Mouse (Mus musculus) myocyte (in vitro differentiated cells): ENCODE results near the gene Ube2q1. TPM values are rescaled to one million over a fixed set of nuclear protein-coding genes. Genes with fewer than 3 reads are reported as not detected.
A peak's percentile ranks its signal among the peaks of the same experiment; 100 is the strongest.

Experiments
- H3K27me3 ChIP-seq: one replicate; pipeline ENCODE4 v1.6.1; 2011; ENCODE audit not compliant: control insufficient read depth, insufficient read depth, insufficient read length
- H3K36me3 ChIP-seq: one replicate; pipeline ENCODE4 v1.6.1; 2011; ENCODE audit not compliant: control insufficient read depth, insufficient read depth
- H3K4me2 ChIP-seq: one replicate; pipeline ENCODE4 v1.6.1; 2011; ENCODE audit warnings: low read depth, control low read depth
- H3K4me3 ChIP-seq: one replicate; pipeline ENCODE4 v1.5.1; 2011; ENCODE audit warnings: mild to moderate bottlenecking, control low read depth, moderate library complexity
- H3K79me2 ChIP-seq: one replicate; pipeline ENCODE4 v1.6.1; 2011; ENCODE audit not compliant: control insufficient read depth, insufficient read depth
- H3ac ChIP-seq: one replicate; pipeline ENCODE4 v1.6.1; 2011; ENCODE audit not compliant: control insufficient read depth, insufficient read length
- CEBPB ChIP-seq: IDR thresholded peaks from 2 replicates; pipeline ENCODE4 v1.6.1; 2011; ENCODE audit warnings: mild to moderate bottlenecking, moderate library complexity; ENCODE audit not compliant: poor library complexity, insufficient read depth, severe bottlenecking
- E2F4 ChIP-seq: IDR thresholded peaks from one replicate; pipeline ENCODE4 v1.6.1; 2011; ENCODE audit warnings: mild to moderate bottlenecking, control low read depth, moderate library complexity; ENCODE audit not compliant: insufficient read depth
- MAX ChIP-seq: IDR thresholded peaks from one replicate; pipeline ENCODE4 v1.6.1; 2011; ENCODE audit warnings: low read depth, mild to moderate bottlenecking, control low read depth
- MYOD1 ChIP-seq, 3 experiments: IDR thresholded peaks; one replicate each; pipeline ENCODE4 v1.6.1; 2011; ENCODE audit warnings: control low read depth in 2 of 3, low read depth in 2 of 3, mild to moderate bottlenecking in 2 of 3, moderate library complexity in 1 of 3; ENCODE audit not compliant: insufficient read length in 2 of 3, control insufficient read depth in 1 of 3
- MYOG ChIP-seq, 3 experiments: IDR thresholded peaks; one replicate each; pipeline ENCODE4 v1.6.1; 2011; ENCODE audit warnings: control low read depth in 2 of 3, low read depth in 2 of 3, mild to moderate bottlenecking in 2 of 3; ENCODE audit not compliant: insufficient read length in 2 of 3, control insufficient read depth in 1 of 3, insufficient read depth in 1 of 3
- POLR2A ChIP-seq: IDR thresholded peaks from one replicate; pipeline ENCODE4 v1.6.1; 2011; ENCODE audit warnings: low read depth, mild to moderate bottlenecking, control low read depth, moderate library complexity; ENCODE audit not compliant: insufficient read length
- POLR2AphosphoS2 ChIP-seq: IDR thresholded peaks from one replicate; pipeline ENCODE4 v1.6.1; 2011; ENCODE audit warnings: low read depth, control low read depth; ENCODE audit not compliant: insufficient read length
- REST ChIP-seq: IDR thresholded peaks from one replicate; pipeline ENCODE4 v1.6.1; 2011; ENCODE audit warnings: mild to moderate bottlenecking, control low read depth, moderate library complexity; ENCODE audit not compliant: insufficient read depth, insufficient read length
- SRF ChIP-seq: IDR thresholded peaks from one replicate; pipeline ENCODE4 v1.6.1; 2011; ENCODE audit warnings: low read depth; ENCODE audit not compliant: control insufficient read depth, insufficient read length
- TCF12 ChIP-seq: IDR thresholded peaks from one replicate; pipeline ENCODE4 v1.6.1; 2011; ENCODE audit warnings: mild to moderate bottlenecking, control low read depth; ENCODE audit not compliant: poor library complexity, insufficient read depth, severe bottlenecking
- TCF3 ChIP-seq: IDR thresholded peaks from one replicate; pipeline ENCODE4 v1.6.1; 2011; ENCODE audit warnings: low read depth, control low read depth; ENCODE audit not compliant: insufficient read length
- USF1 ChIP-seq: IDR thresholded peaks from one replicate; pipeline ENCODE4 v1.6.1; 2011; ENCODE audit warnings: low read depth, mild to moderate bottlenecking, control low read depth, moderate library complexity
- polyA plus RNA-seq: library from polyadenylated mRNA; unstranded; fragments of >200 nt; fragmentation: generic; extraction: Trizol; gene quantifications from one replicate; pipeline ENCODE4 v1.2.1, GENCODE M21; 2012; ENCODE audit warnings: missing spikeins

Gene Ube2q1
- polyA plus RNA-seq, 1 experiment, result 39.8 TPM

DNA sequence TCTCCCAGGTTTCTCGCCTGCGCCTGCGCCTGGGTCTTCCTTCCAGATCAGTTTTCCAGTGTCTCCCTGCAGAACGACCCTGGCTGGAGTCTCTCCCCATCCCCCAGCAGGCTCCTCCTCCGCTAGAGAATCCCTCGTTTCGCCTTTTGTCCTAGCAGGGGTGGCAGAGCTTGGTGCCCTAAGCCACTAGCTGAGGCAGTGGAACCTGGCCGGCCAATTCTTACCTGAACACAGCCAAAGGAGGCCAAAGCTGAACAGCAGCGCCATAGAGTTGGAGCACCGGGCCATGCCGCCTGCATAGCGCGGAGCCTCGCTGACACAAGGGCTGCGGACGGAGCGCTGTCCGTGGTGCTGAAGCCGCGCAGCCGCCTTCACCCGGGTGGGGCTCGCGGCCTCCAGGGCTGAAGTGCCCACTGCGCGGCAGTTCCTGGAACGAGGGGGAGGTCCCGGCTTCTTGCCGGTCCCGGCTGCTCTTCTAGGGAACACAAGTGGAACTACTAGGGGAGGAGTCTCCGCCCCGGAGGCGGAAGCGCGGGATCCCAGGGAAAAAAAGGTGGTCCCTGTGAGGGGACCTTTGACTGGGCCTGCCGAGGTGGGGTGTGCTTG is 9.2 kb upstream of the Ube2q1 start, which contains the start of gene Chrnb2:
TSS of gene Chrnb2 (minus strand) at position 514 of the 606 bp plus-strand sequence.
- Histone ChIP-seq H3K79me2 (no peaks in the 10 kb centered on the region), H3K36me3 (no peaks in the 10 kb centered on the region), H3K4me3 (no peak within 1 kb of the TSS), H3K4me2 (no peak within 1 kb of the TSS), H3ac (no peak within 1 kb of the TSS), H3K27me3 (peaks cover 32% of the 10 kb centered on the region)
- no peak for TF ChIP-seq TCF3
- no peak for TF ChIP-seq CEBPB
- no peak for TF ChIP-seq POLR2AphosphoS2
- TF ChIP-seq SRF, result no peak
- peak; percentile 96 for TF ChIP-seq REST
- TF ChIP-seq TCF12, result no peak
- TF ChIP-seq E2F4, result no peak
- peak in 1 of 3 experiments; percentile 2 for TF ChIP-seq MYOD1 (IDR thresholded peaks at IDR 0.05; ENCODE audit: control insufficient read depth in 1 of 3, insufficient read length in 2 of 3, low read depth in 2 of 3)
- peak in 1 of 3 experiments; percentile 4 for TF ChIP-seq MYOG (IDR thresholded peaks at IDR 0.05; ENCODE audit: control insufficient read depth in 1 of 3, insufficient read depth in 1 of 3, insufficient read length in 2 of 3, low read depth in 2 of 3)
- TF ChIP-seq MAX, result no peak
- TF ChIP-seq POLR2A, result no peak
- no peak for TF ChIP-seq USF1

DNA sequence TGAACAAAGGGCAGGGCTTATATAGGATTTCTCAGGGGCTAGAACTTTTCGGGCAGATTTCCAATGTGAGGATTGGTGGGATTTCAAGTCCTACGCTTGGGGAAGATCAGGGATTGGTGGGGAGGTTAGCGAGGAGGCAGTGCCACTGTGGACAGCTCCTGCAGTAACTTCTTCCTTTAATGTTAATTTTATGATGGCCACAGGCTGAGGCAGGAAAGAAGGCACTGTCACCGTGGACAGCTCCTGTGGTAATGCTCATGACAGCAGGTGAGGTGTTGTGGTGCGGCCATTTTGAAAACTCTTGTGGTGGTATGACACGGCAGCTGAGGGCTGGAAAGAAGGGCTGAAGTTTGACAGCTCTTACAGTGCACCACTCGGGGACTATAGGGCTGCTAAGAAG is 3.8 kb upstream of the Ube2q1 start:
- Histone ChIP-seq H3K4me2 (no peak overlapping the region), H3ac (no peak overlapping the region), H3K36me3 (no peaks in the 10 kb centered on the region), H3K27me3 (no peaks in the 10 kb centered on the region), H3K79me2 (peaks cover 18% of the 10 kb centered on the region), H3K4me3 (no peak overlapping the region)
- TF ChIP-seq E2F4, result no peak
- no peak for TF ChIP-seq USF1
- no peak for TF ChIP-seq SRF
- TF ChIP-seq MYOD1 (IDR thresholded peaks at IDR 0.05; ENCODE audit: control insufficient read depth in 1 of 3, insufficient read length in 2 of 3, low read depth in 2 of 3), result peak in 2 of 3 experiments; percentile 16 to 32
- TF ChIP-seq TCF3, result no peak
- no peak for TF ChIP-seq CEBPB
- no peak for TF ChIP-seq MAX
- TF ChIP-seq POLR2A, result no peak
- no peak for TF ChIP-seq MYOG (IDR thresholded peaks at IDR 0.05; ENCODE audit: control insufficient read depth in 1 of 3, insufficient read depth in 1 of 3, insufficient read length in 2 of 3, low read depth in 2 of 3)
- TF ChIP-seq REST, result peak; percentile 68
- TF ChIP-seq POLR2AphosphoS2, result no peak
- TF ChIP-seq TCF12, result no peak

DNA sequence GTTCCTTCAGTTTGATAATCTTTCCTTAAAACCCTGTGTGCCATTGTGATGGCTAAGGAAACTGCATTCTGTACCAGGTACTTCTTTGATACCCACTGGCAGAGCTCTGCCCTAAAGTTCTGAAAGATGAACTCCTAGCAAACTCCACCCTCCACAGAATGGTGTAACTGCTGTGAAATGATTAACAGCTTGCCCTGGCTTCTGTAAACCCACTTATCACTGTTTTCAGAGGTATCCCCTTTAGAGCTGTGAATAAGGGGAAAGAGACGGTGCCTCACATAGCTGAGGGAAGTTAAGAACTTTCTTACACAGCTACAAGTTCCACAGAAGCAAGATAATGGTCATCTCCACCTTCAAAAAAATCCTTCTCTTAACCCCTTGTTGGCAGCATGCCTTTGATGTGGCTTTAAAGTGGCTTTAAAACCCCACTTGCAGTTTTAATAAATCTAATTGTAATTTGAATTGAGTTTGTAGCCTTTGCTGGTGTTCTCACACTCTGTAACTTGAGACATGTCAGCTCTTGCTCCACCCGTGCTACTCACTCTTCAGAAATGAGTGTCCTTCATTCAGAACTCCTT is 2.9 kb upstream of the Ube2q1 start:
- no peak for TF ChIP-seq MAX
- no peak for TF ChIP-seq POLR2AphosphoS2
- no peak for TF ChIP-seq USF1
- TF ChIP-seq CEBPB, result no peak
- no peak for TF ChIP-seq MYOD1 (IDR thresholded peaks at IDR 0.05; ENCODE audit: control insufficient read depth in 1 of 3, insufficient read length in 2 of 3, low read depth in 2 of 3)
- no peak for TF ChIP-seq REST
- no peak for TF ChIP-seq TCF3
- no peak for TF ChIP-seq TCF12
- TF ChIP-seq SRF, result no peak
- no peak for TF ChIP-seq POLR2A
- TF ChIP-seq MYOG (IDR thresholded peaks at IDR 0.05; ENCODE audit: control insufficient read depth in 1 of 3, insufficient read depth in 1 of 3, insufficient read length in 2 of 3, low read depth in 2 of 3), result no peak
- TF ChIP-seq E2F4, result no peak
- Histone ChIP-seq H3ac (no peak overlapping the region), H3K27me3 (no peaks in the 10 kb centered on the region), H3K4me2 (no peak overlapping the region), H3K4me3 (no peak overlapping the region), H3K36me3 (no peaks in the 10 kb centered on the region), H3K79me2 (peaks cover 27% of the 10 kb centered on the region)

DNA sequence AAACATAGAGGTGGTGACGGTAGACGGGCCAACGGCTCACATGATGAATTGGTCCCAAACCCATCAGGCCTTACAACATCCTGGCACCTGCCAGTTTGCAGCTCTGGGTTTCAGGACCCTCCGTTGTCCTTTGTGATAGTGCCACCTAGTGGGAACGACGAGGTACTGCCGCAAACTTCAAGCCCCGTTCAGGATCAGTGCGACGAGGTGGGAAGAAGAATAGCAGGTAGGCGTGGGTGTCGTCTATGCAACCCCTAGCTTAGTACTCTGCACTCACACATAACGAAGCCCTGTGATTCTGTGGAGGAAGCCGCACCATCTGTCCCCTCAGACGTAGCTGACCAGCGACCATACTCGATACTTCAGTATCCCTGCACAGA is 838 bp upstream of the Ube2q1 start:
- Histone ChIP-seq H3K27me3 (no peaks in the 10 kb centered on the region), H3ac (peak overlapping the region; percentile 73), H3K4me3 (peak overlapping the region; percentile 65), H3K4me2 (peak overlapping the region; percentile 95), H3K79me2 (peaks cover 33% of the 10 kb centered on the region), H3K36me3 (peaks cover 14% of the 10 kb centered on the region)
- TF ChIP-seq POLR2A (peak; percentile 7), E2F4 (no peak)

DNA sequence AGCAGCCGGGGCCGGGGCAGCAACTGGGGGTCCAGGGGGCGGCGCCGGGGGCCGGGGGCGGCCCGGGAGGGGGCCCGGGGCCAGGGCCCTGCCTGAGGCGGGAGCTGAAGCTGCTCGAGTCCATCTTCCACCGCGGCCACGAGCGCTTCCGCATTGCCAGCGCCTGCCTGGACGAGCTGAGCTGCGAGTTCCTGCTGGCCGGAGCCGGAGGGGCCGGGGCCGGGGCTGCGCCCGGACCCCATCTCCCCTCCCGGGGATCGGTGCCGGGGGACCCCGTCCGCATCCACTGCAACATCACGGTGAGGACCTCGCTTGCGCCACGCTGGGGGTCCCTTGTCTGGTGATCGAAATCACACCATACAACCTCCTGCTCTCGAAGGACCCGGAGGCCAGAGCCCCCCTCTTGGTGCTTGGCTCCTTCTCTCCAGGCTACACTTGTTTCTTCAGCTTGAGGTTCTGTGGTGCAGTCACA is 360 bp downstream of the Ube2q1 start:
- H3K79me2 ChIP-seq, result peaks cover 33% of the 10 kb centered on the region
- peak overlapping the region; percentile 98 for H3K4me2 ChIP-seq
- TF ChIP-seq E2F4, result no peak
- TF ChIP-seq SRF, result no peak
- TF ChIP-seq POLR2AphosphoS2, result no peak
- no peak for TF ChIP-seq MAX
- TF ChIP-seq CEBPB, result no peak
- TF ChIP-seq MYOG (IDR thresholded peaks at IDR 0.05; ENCODE audit: control insufficient read depth in 1 of 3, insufficient read depth in 1 of 3, insufficient read length in 2 of 3, low read depth in 2 of 3), result no peak
- TF ChIP-seq TCF3, result no peak
- no peak for TF ChIP-seq USF1
- no peak for TF ChIP-seq REST
- TF ChIP-seq POLR2A, result no peak
- TF ChIP-seq MYOD1 (IDR thresholded peaks at IDR 0.05; ENCODE audit: control insufficient read depth in 1 of 3, insufficient read length in 2 of 3, low read depth in 2 of 3), result no peak
- TF ChIP-seq TCF12, result no peak
- no peaks in the 10 kb centered on the region for H3K27me3 ChIP-seq
- H3ac ChIP-seq, result peak overlapping the region; percentile 73
- peaks cover 26% of the 10 kb centered on the region for H3K36me3 ChIP-seq
- peak overlapping the region; percentile 65 for H3K4me3 ChIP-seq
